Mouse (Mus musculus) stomach, embryonic 14.5 days (tissue): Measurements from ENCODE around the gene Ppp2r2c. TPM values are rescaled to one million over a fixed set of nuclear protein-coding genes. Genes with fewer than 3 reads are reported as not detected.

Experiments used
- ATAC-seq: fragments of 200-750 bp; cut with Nextera tagmentation; 2 replicates; pipeline ENCODE4 v1.8.0; 2017; ENCODE audit warnings: low read depth, moderate TSS enrichment; ENCODE audit not compliant: insufficient number of reproducible peaks, insufficient read depth, low FRiP score
- H3K27ac ChIP-seq: fragments of 300-500 bp; sonication (generic); 2 replicates; pipeline ENCODE4 v1.5.1; 2014; ENCODE audit warnings: mild to moderate bottlenecking, low read length, moderate library complexity, mixed read lengths
- H3K27me3 ChIP-seq: fragments of 300-500 bp; sonication (generic); 2 replicates; pipeline ENCODE4 v1.6.1; 2014; ENCODE audit warnings: low read length, control low read depth, mixed read lengths; ENCODE audit not compliant: control insufficient read depth, insufficient read depth
- H3K36me3 ChIP-seq: fragments of 300-500 bp; sonication (generic); 2 replicates; pipeline ENCODE4 v1.6.1; 2014; ENCODE audit warnings: mild to moderate bottlenecking, control low read depth, low read length, moderate library complexity, mixed read lengths; ENCODE audit not compliant: control insufficient read depth, insufficient read depth
- H3K4me1 ChIP-seq: fragments of 300-500 bp; sonication (generic); 2 replicates; pipeline ENCODE4 v1.6.1; 2014; ENCODE audit warnings: low read length, control low read depth, mixed read lengths; ENCODE audit not compliant: control insufficient read depth, insufficient read depth
- H3K4me2 ChIP-seq: fragments of 300-500 bp; sonication (generic); replicated peaks from 2 replicates; pipeline ENCODE4 v1.6.1; 2014; ENCODE audit warnings: low read depth, low read length, control low read depth
- H3K4me3 ChIP-seq: fragments of 300-500 bp; sonication (generic); 2 replicates; pipeline ENCODE4 v1.5.1; 2014; ENCODE audit warnings: low read depth, low read length, control low read depth
- H3K9ac ChIP-seq: fragments of 300-500 bp; sonication (generic); replicated peaks from 2 replicates; pipeline ENCODE4 v1.6.1; 2014; ENCODE audit warnings: low read depth, mild to moderate bottlenecking, control low read depth, low read length, moderate library complexity, mixed read lengths
- H3K9me3 ChIP-seq: fragments of 300-500 bp; sonication (generic); 2 replicates; pipeline ENCODE4 v1.6.1; 2016; ENCODE audit warnings: low read depth, low read length, control low read depth; ENCODE audit not compliant: control insufficient read depth
- WGBS: fragments of 180-500 bp; shearing (Covaris S2); extraction: QIAGEN DNeasy Blood & Tissue Kit; methylation state at CpG from one replicate; pipeline ENCODE4 v1.1.7; 2014; 5-methylcytosine and 5-hydroxymethylcytosine counted together
- polyA plus RNA-seq: library from polyadenylated mRNA; unstranded; fragments of >200 nt; fragmentation: Nextera tagmentation; extraction: Ambion mirVana; gene quantifications from 2 replicates; pipeline ENCODE4 v1.2.1, GENCODE M21; 2014

Ppp2r2c gene
- polyA plus RNA-seq, 1 experiment from 2014 or later, result 1.0 TPM

GRCm38 (mm10) chr5:36990196-36990595, 121.9 kb downstream of the Ppp2r2c start:
- no peak overlapping the region for H3K4me2 ChIP-seq
- no peak overlapping the region for H3K27ac ChIP-seq
- H3K9me3 ChIP-seq, result no peaks in the 10 kb centered on the region
- no peak for ATAC-seq
- H3K36me3 ChIP-seq, result no peaks in the 10 kb centered on the region
- no peaks in the 10 kb centered on the region for H3K27me3 ChIP-seq
- H3K4me3 ChIP-seq, result no peak overlapping the region
- H3K4me1 ChIP-seq, result no peaks in the 10 kb centered on the region; the same call in 1 of the 2 replicates
- no peak overlapping the region for H3K9ac ChIP-seq
- 41% methylated on average over 3 of the region's 3 CpGs for WGBS

GRCm38 (mm10) chr5:36990631-36991350, 122.5 kb downstream of the Ppp2r2c start:
- no peak for ATAC-seq
- no peak overlapping the region for H3K4me3 ChIP-seq
- 69% methylated on average over 3 of the region's 3 CpGs for WGBS

GRCm38 (mm10) chr5:36996410-36996809, 128.1 kb downstream of the Ppp2r2c start:
- H3K9me3 ChIP-seq, result no peaks in the 10 kb centered on the region
- no peak for ATAC-seq
- no peaks in the 10 kb centered on the region for H3K36me3 ChIP-seq
- no peak overlapping the region for H3K9ac ChIP-seq
- H3K27me3 ChIP-seq, result no peaks in the 10 kb centered on the region
- no peak overlapping the region for H3K27ac ChIP-seq
- H3K4me2 ChIP-seq, result no peak overlapping the region
- no peaks in the 10 kb centered on the region for H3K4me1 ChIP-seq
- 85% methylated on average over 14 of the region's 14 CpGs for WGBS
- H3K4me3 ChIP-seq, result no peak overlapping the region

More at GRCm38 (mm10) chr5:36990631-36991350, 122.5 kb downstream of the Ppp2r2c start:
- Histone ChIP-seq H3K9me3 (no peaks in the 10 kb centered on the region), H3K9ac (no peak overlapping the region), H3K4me2 (no peak overlapping the region), H3K36me3 (no peaks in the 10 kb centered on the region), H3K27ac (no peak overlapping the region), H3K4me1 (no peaks in the 10 kb centered on the region; the same call in 1 of the 2 replicates), H3K27me3 (no peaks in the 10 kb centered on the region)

DNA sequence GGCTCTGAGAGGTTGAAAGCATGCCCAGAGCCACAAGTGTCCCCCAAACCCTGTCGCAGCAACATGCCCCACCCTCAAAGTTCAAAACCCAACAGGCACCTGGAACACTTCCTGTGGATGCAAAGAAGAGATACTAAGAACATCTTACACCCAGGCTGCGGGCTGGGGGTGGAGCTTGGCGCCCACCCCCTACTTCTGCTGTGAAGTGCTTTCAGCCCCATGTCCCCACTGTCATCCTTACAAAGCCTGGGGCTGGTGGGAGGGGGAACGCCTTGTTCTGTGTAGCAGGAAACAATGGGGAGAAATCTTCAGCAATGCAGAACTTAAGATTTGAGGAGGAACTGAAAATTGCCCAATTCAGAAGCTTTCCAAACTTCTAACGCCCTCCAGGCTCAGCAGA, 129.7 kb downstream of the Ppp2r2c start:
- ATAC-seq, result no peak
- H3K9ac ChIP-seq, result no peak overlapping the region
- no peaks in the 10 kb centered on the region for H3K4me1 ChIP-seq
- no peak overlapping the region for H3K4me2 ChIP-seq
- H3K36me3 ChIP-seq, result no peaks in the 10 kb centered on the region
- no peak overlapping the region for H3K4me3 ChIP-seq
- H3K9me3 ChIP-seq, result no peaks in the 10 kb centered on the region
- no peak overlapping the region for H3K27ac ChIP-seq
- H3K27me3 ChIP-seq, result no peaks in the 10 kb centered on the region
- WGBS, result 50% methylated on average over 5 of the region's 5 CpGs

GRCm38 (mm10) chr5:37001002-37001401, 132.7 kb downstream of the Ppp2r2c start:
- no peaks in the 10 kb centered on the region for H3K9me3 ChIP-seq
- H3K9ac ChIP-seq, result no peak overlapping the region
- H3K4me1 ChIP-seq, result no peaks in the 10 kb centered on the region
- no peak for ATAC-seq
- no peak overlapping the region for H3K4me2 ChIP-seq
- no peaks in the 10 kb centered on the region for H3K27me3 ChIP-seq
- 89% methylated on average over 9 of the region's 9 CpGs for WGBS
- H3K36me3 ChIP-seq, result no peaks in the 10 kb centered on the region
- H3K27ac ChIP-seq, result no peak overlapping the region
- H3K4me3 ChIP-seq, result no peak overlapping the region

DNA sequence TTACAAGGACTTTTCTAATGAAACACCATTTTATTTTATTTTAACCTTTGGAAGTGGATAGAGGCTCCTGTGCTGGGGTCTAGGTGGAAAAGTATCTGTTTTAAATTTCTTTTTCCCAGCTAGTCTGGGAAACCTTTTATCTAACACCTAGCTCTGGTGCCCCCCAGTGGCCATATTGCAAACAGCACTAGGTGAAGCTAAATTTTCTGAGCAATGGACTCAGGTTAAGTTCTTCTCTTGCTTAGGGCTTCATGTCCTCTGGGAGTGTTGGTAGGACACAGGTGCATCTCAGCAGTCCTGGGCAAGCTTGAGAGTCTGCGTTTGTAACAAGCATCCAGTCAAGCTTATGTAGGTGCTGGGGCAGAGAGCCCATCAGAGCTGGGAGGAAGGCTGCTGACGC, 133.7 kb downstream of the Ppp2r2c start:
- Histone ChIP-seq H3K27me3 (no peaks in the 10 kb centered on the region), H3K4me3 (no peak overlapping the region), H3K4me2 (no peak overlapping the region), H3K36me3 (no peaks in the 10 kb centered on the region), H3K27ac (no peak overlapping the region), H3K4me1 (no peaks in the 10 kb centered on the region), H3K9me3 (no peaks in the 10 kb centered on the region), H3K9ac (no peak overlapping the region)
- WGBS, result 54% methylated on average over 2 of the region's 2 CpGs
- no peak for ATAC-seq

Other genes starting within 250 kb of the Ppp2r2c start
- 28.7 and 31.6 TPM in 2 replicates for gene D5Ertd579e, start 172.5 kb upstream of the Ppp2r2c start, polyA plus RNA-seq
- gene Bloc1s4, start 119.9 kb upstream of the Ppp2r2c start, polyA plus RNA-seq, result 19.1 and 23.5 TPM in 2 replicates
- gene Mrfap1, start 71.7 kb upstream of the Ppp2r2c start, polyA plus RNA-seq, result 477 and 531 TPM in 2 replicates
- gene Man2b2, start 37.9 kb upstream of the Ppp2r2c start, polyA plus RNA-seq, result 13.4 and 16.4 TPM in 2 replicates
- gene Wfs1, start 120.7 kb downstream of the Ppp2r2c start, polyA plus RNA-seq, result 9.4 and 11.0 TPM in 2 replicates
- gene Gm1043, start 216.9 kb downstream of the Ppp2r2c start, polyA plus RNA-seq, result 0.12 TPM in 1 of 2 replicates, not detected in the other